Mouse (Mus musculus) left cerebral cortex, adult 2 months (tissue): ENCODE data around the gene Adcy6. TPM values are rescaled to one million over a fixed set of nuclear protein-coding genes. Genes with fewer than 3 reads are reported as not detected.

Experiments used
- DNase-seq, 2 experiments: peaks; one replicate each; pipeline ENCODE4 v3.0.0; 2021 to 2022; ENCODE audit warnings: low spot score in 2 of 2, mixed read lengths in 1 of 2; ENCODE audit errors: extremely low spot score in 1 of 2
- H3K27ac ChIP-seq: fragments of 200-600 bp; 2 replicates; pipeline ENCODE4 v1.8.1; 2022
- H3K4me3 ChIP-seq: fragments of 200-600 bp; 2 replicates; pipeline ENCODE4 v1.8.1; 2022
- CTCF ChIP-seq: fragments of 200-600 bp; IDR thresholded peaks from 2 replicates; pipeline ENCODE4 v1.8.1; 2022; ENCODE audit warnings: antibody characterized with exemption, mild to moderate bottlenecking, moderate library complexity
- intact Hi-C: fragments of 180-260 bp; cut with DNase I; formaldehyde crosslinking; loops from one replicate; pipeline ENCODE4 v1.15.1; 2025
- total RNA-seq, 2 experiments: library from RNA; stranded (reverse); gene quantifications; 2 replicates each; pipeline ENCODE4 v1.2.3; 2021

The Adcy6 gene
- total RNA-seq, 2 experiments from 2014 or later, result 52.7 to 57.4 TPM

DNA sequence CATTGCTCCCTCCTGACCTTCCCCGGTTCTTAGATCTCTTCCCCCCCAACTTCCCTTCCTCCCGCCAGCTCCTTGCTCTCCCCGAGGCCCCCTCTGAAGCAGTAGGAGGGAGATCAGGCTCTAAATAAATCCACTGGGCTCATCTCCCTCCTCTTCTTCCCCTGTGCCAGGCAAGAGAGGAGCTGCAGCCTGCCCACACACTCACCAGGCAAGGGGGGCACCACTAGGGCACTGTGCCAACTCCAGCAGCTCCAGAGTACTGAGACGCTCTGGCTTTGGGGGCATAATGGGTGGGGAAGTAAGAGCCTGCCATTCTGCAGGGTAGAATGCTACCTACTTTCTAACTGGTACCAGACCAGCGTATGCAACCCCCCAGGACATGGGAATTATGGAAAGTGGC lies 26.6 kb upstream of the Adcy6 start:
- intact Hi-C loops, result no loop called here
- TF ChIP-seq CTCF, result no peak
- peak; percentile 70 for DNase-seq
- Histone ChIP-seq H3K4me3 (peak overlapping the region; percentile 64), H3K27ac (peak overlapping the region; percentile 80)

DNA sequence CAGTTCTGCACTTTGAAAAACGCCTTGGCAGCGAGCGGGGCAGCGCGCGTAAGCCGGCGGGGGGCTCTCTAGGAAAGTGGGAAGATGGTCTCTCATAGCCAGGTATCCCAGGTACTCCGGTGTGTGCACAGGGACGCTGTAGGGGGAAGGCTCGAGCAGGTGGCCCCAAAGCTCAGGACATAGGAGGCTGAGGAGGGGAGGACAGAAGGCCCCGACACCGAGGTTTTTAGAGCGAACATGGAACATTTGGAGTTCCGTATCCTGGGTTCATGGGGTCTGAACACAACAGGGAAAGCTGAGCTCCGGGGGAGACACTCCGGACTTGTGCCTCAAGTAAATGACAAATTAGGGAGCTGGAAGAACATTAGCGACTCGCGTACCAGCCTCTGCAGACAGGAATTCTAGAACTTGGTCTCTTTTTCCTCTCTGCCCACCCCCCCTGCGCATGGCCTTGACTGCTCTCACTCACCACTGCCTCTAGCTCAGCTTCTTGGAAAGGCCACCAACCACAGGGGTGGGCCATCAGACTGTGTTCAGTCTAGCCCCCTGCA lies 25.5 kb upstream of the Adcy6 start:
- no peak for DNase-seq
- intact Hi-C loops, result no loop called here
- Histone ChIP-seq H3K27ac (peak overlapping the region; percentile 80), H3K4me3 (peak overlapping the region; percentile 64)
- no peak; the same call in 1 of the 2 replicates for TF ChIP-seq CTCF

DNA sequence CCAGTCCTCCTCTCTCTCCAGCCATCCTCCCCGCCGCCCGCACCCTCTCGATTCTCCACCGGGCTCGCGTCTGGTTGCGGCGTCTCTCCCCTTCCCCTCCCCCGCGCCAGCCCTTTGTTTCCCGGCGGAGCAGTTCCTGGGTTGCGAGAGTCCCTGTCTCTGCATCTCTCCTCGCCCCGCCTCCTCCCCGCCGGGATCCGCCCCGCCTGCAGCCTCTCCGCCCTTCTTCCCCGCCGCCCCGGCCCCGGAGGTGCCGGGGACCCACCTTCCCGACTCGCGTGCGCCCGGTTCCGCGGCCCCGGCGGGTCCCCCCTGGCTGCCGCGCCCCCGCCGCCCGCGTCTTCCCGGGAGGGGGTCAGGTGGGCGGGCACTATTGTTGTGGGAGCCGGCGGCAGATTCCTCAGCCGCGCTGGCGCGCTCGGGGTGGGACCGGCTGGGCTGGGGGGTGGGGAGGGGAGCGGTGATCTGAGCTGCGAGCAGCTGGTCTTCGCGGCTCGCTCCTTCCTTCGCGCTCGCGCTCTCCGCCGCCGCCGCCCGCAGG lies 24.7 kb upstream of the Adcy6 start:
- H3K27ac ChIP-seq, result peak overlapping the region; percentile 80
- DNase-seq, result peak; percentile 80 to 83
- no peak for TF ChIP-seq CTCF
- H3K4me3 ChIP-seq, result peak overlapping the region; percentile 64
- intact Hi-C loops, result no loop called here

DNA sequence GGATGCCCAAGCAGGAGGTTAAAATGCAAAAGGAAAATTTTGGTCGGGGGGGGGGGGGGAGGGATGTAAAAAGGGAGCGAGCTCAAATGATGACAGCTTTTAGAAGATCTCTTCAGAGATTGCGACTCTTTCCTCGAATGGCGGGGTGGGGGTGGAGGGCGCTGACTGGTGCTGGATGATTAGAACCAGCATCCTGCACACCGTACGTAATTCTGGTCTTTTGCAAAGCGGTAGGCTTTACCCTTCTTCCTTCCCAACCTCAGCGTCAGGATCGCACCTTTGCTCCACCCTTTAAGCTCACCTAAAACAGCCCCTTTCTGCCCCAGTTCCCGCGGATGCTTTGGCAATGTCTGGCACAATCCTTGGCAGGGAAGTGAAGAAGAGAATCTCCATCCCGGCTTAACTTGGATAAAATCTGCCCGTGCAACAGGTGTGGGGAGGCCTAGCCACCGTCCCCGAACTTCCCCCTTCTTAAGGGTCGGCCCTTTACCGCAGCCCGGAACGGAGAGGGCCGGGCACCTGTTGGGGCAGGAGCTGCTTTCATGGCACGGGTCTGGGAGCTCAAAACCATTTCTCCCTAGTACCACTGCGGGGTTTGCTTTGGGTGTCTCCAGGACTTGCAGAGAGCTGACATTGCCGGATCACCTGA lies 24.1 kb upstream of the Adcy6 start:
- H3K27ac ChIP-seq, result peak overlapping the region; percentile 80
- intact Hi-C loops, result no loop called here
- H3K4me3 ChIP-seq, result peak overlapping the region; percentile 64
- no peak for TF ChIP-seq CTCF
- DNase-seq, result no peak

DNA sequence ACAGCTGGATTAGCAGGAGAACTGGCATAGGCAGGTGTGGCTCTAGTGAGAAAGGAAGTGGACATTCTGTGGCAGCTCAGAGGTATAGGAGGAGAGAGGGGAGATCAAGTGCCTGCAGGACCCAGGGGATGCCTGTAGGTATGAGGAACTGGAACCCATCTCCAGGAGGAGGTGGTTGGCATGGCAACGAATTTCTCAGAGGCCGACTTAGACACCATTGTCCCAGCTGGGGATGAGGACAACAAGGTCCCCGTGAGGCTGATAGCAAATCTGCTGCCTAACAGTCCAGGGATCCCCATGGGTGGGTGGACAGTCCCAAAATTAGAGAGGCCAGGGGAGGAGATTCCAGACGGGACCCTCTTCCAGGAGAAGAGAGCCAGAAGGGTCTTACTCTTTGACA lies 23.0 kb upstream of the Adcy6 start:
- no peak for TF ChIP-seq CTCF
- peak overlapping the region; percentile 50 for H3K4me3 ChIP-seq
- no peak for DNase-seq
- intact Hi-C loops, result no loop called here
- H3K27ac ChIP-seq, result peak overlapping the region; percentile 7; the same call in 1 of the 2 replicates

DNA sequence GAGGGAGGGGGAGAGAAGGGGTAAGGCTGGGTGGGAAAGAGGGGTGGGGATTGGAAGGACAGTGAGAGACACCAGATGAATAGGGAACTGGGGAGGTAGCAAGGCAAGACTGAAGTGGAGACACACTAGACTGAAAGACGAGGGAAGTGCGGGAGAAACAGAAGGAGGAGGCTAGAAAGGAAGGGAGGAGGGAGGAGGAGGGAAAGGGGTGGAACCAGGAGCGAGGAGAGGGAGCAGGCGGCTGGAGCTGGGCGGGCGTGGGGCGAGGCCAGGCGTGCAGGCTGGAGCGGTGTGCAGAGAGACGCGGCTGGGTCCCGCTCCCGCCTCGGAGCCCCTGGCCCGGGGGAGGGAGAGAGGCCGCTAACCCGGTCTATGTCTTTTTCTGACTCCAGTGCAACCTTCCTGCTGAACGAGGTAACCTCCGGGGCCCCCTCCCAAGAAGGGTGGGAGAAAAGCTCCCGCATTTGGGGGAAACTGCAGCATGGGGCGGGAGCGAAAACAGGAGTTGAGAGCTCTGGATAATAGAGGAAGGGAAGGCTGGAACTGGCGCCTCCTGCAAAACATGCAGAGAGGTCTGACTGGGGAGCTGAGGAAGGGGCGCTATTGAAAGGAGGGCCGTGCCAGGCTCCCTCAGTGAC lies 22.4 kb upstream of the Adcy6 start:
- DNase-seq, result peak in 1 of 2 experiments; percentile 67
- H3K4me3 ChIP-seq, result peak overlapping the region; percentile 50
- intact Hi-C loops, result no loop called here
- H3K27ac ChIP-seq, result peak overlapping the region; percentile 7; the same call in 1 of the 2 replicates
- no peak for TF ChIP-seq CTCF

DNA sequence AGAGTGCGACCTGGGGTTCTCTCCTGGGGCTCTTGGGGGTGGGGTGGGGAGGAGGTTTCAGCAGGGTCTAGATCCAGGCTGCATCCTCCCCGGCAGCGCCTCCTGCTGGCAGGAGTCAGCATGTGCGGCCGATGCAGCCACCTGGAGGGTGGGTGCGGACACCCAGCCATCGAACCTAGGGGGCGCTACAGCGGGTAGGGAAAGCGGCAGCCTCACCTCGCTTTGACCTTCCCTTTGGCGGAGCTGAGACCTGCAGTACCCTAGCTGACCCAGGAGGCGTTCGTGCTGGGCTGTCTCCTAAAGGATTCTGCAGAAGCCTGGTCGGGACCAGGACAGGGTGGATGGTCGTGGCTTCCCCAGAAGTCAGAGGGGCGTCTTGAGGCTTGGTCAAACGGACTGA lies 21.6 kb upstream of the Adcy6 start:
- intact Hi-C loops, result no loop called here
- DNase-seq, result peak; percentile 52 to 71
- H3K4me3 ChIP-seq, result peak overlapping the region; percentile 50

DNA sequence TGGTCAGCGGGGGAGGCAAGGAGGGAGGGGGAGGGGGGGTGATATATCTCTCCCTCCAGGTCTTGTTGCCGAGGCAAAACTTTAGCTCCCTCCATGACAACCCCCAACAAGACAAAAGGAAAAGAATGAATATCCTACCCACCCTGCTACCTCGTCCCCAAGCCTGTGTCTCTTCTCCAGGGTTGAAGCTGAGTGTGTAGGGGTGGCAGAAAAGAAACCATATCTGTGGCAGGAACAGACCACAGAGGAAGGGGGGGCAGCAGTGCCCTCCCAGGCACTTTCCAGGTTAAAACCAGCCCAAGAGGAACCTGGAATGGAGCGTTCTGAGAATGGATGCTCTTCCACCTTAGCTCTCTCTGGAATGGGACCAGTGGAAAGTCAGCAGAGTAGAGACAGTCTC lies 20.7 kb upstream of the Adcy6 start, which contains the start of gene Cacnb3:
Gene Cacnb3, plus strand, starts transcription at position 301 of the 400 bp plus-strand sequence.
- intact Hi-C loops, result no loop called here
- no peak for DNase-seq
- H3K27ac ChIP-seq, result no peak within 1 kb of the TSS
- TF ChIP-seq CTCF, result no peak
- peak within 1 kb of the TSS; percentile 50 for H3K4me3 ChIP-seq

More for the DNA sequence above, 21.6 kb upstream of the Adcy6 start:
- peak; percentile 92 for TF ChIP-seq CTCF
- no peak overlapping the region for H3K27ac ChIP-seq

DNA sequence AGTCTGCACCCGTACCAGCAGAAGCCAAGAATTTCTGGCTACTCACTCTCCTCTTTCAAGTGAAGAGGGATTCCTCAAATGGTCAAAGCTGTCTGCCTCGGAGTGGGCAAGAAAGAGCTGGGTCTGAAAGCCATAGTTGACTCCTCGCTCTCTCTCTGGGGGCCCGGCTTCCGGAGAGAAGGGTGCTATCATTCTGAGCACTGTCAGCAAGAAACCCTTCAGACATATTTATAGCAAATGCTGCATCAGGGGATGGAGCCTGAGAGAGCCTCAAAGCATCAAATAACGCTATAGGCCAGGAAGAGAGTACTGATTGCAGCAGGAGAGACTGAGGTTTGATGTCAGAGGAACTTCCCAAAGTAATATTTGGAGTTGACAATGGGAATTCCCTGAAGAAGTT lies 19.6 kb upstream of the Adcy6 start:
- no peak overlapping the region for H3K27ac ChIP-seq
- H3K4me3 ChIP-seq, result no peak overlapping the region
- TF ChIP-seq CTCF, result no peak
- no peak for DNase-seq
- intact Hi-C loops, result no loop called here

DNA sequence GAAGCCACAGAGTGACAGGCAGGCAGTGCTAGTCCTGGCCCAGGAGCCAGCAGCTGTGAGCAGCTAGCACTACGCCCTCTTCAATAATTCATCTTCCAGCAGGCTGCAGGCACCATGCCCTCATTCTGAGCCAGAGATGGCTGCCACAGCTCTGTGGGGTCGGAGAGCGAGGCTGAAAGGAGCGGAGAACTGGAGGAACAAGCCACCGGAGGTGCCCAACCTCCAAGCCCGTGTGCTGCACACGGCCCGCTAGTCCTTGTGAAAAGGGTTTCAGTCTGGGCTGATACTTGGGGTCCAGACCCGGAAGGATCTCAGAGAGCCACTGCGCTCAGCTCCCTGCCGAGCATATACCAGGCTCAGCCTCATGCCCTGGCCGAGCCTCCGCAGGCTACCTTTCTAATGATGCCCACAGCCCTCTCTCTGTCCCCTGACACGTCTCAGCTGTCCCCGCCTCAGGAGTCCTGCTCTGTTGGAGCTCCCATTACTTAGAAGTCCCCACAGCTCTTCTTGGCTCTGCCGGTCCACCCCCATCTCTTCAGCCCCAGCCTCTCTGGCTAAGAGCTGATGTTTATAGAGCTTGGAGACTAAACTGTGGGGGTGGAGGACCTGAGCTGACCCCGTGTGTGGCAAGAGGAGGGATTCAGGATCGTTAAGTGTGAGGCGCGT lies 18.8 kb upstream of the Adcy6 start:
- Histone ChIP-seq H3K4me3 (peak overlapping the region; percentile 6; the same call in 1 of the 2 replicates), H3K27ac (no peak overlapping the region)
- DNase-seq, result no peak
- intact Hi-C loops, result no loop called here
- TF ChIP-seq CTCF, result no peak

DNA sequence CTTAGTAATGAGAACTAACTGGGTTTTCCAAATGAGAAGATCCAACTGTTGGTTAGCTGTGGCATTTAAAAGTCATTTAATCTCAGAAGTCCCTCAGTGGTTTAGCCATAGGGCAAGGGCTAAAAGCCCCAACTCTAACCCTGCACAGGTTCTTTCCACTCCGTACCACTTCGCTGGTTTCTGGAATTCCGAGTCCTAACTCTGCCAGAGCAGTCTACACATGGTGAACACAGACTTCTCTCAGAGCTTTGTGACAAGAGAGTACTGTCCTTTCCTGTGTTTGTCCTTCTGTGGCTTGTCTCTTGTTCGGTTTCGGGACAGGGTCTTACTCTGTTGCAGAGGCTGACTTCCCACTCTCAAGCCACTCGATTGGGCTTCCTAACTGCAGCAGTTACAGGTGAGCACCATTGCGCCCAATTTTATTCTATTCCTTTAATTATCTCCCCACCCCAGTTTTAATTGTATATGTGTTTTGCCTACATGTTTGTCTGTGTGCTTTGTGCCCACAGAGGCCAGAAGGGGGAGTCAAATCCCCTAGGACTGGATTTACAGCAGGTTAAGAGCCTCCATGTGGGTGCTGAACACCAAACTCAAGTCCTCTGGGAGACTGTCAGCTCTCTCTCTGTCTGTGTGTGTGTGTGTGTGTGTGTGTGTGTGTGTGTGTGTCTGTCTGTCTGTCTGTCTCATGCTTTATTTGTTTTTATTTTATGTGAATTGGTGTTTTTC lies 16.8 kb upstream of the Adcy6 start:
- no peak for DNase-seq
- Histone ChIP-seq H3K27ac (no peak overlapping the region), H3K4me3 (no peak overlapping the region)
- intact Hi-C loops, result no loop called here
- no peak for TF ChIP-seq CTCF
